Mouse (Mus musculus) forebrain, embryonic 12.5 days (tissue): ENCODE results near the gene Olfr54. TPM values are rescaled to one million over a fixed set of nuclear protein-coding genes. Genes with fewer than 3 reads are reported as not detected.
"Not testable (repeated sequence)": the region's sequence is repeated elsewhere in the genome, so short reads cannot be mapped to it uniquely, and the experiment has no call there.

Source experiments
- ATAC-seq: fragments of 200-750 bp; cut with Nextera tagmentation; 2 replicates; pipeline ENCODE4 v1.8.0; 2017; ENCODE audit warnings: moderate TSS enrichment; ENCODE audit not compliant: low FRiP score
- H3K27ac ChIP-seq: fragments of 300-500 bp; sonication (generic); 2 replicates; pipeline ENCODE4 v1.5.1; 2016; ENCODE audit warnings: mild to moderate bottlenecking
- H3K27me3 ChIP-seq: fragments of 300-500 bp; sonication (generic); 2 replicates; pipeline ENCODE4 v1.6.1; 2016; ENCODE audit warnings: mild to moderate bottlenecking
- H3K36me3 ChIP-seq: fragments of 300-500 bp; sonication (generic); replicated peaks from 2 replicates; pipeline ENCODE4 v1.6.1; 2016; ENCODE audit warnings: mild to moderate bottlenecking
- H3K4me1 ChIP-seq: fragments of 300-500 bp; sonication (generic); 2 replicates; pipeline ENCODE4 v1.6.1; 2016
- H3K4me2 ChIP-seq: fragments of 300-500 bp; sonication (generic); 2 replicates; pipeline ENCODE4 v1.6.1; 2016; ENCODE audit warnings: mild to moderate bottlenecking, moderate library complexity
- H3K4me3 ChIP-seq: fragments of 300-500 bp; sonication (generic); replicated peaks from 2 replicates; pipeline ENCODE4 v1.5.1; 2016; ENCODE audit warnings: mild to moderate bottlenecking
- H3K9ac ChIP-seq: fragments of 300-500 bp; sonication (generic); 2 replicates; pipeline ENCODE4 v1.6.1; 2016; ENCODE audit warnings: mild to moderate bottlenecking
- H3K9me3 ChIP-seq: fragments of 300-500 bp; sonication (generic); 2 replicates; pipeline ENCODE4 v1.6.1; 2016
- WGBS: fragments of 180-500 bp; shearing (Covaris S2); methylation state at CpG from one replicate; pipeline ENCODE4 v1.1.7; 2016; 5-methylcytosine and 5-hydroxymethylcytosine counted together
- polyA plus RNA-seq: library from polyadenylated mRNA; unstranded; fragments of >200 nt; fragmentation: Nextera tagmentation; extraction: Ambion mirVana; gene quantifications from 2 replicates; pipeline ENCODE4 v1.2.1, GENCODE M21; 2016

Olfr54 gene
- polyA plus RNA-seq = not detected in 2 replicates

DNA sequence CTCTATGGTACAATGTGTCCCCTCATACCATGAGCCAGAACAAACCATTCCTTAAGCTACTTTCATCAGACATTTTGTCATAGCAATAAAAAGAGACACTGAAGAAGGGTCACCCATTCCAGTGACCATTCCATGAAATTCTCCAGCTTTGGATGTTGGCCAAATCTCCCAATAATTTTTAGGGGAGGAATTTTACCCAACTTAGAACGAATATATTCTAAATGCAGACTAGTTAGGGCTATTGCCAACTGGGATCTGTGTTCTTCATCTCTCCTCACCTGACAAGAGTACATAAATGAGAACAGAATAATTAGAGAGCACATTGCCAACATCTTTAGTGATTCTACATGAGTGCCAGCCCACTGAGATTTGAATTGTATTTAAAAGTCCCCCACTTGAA, at the start of gene Olfr54:
Gene Olfr54, plus strand, starts transcription at position 301 of the 400 bp plus-strand sequence.
- no peak within 1 kb of the TSS for H3K4me2 ChIP-seq
- no peak within 1 kb of the TSS for H3K27ac ChIP-seq
- H3K9ac ChIP-seq = no peak within 1 kb of the TSS
- no peak for ATAC-seq
- 68% methylated on average over 1 of the region's 1 CpGs for WGBS
- no peaks in the 10 kb centered on the region for H3K4me1 ChIP-seq
- no peak within 1 kb of the TSS for H3K4me3 ChIP-seq
- H3K9me3 ChIP-seq = no peaks in the 10 kb centered on the region
- no peaks in the 10 kb centered on the region for H3K27me3 ChIP-seq
- H3K36me3 ChIP-seq = no peaks in the 10 kb centered on the region

GRCm38 (mm10) chr11:50964886-50965285, 49.1 kb upstream of the Olfr54 start:
- Histone ChIP-seq H3K27me3 (no peaks in the 10 kb centered on the region), H3K4me1 (no peaks in the 10 kb centered on the region; the same call in 1 of the 2 replicates), H3K36me3 (no peaks in the 10 kb centered on the region), H3K4me3 (no peak overlapping the region), H3K9me3 (no peaks in the 10 kb centered on the region), H3K27ac (no peak overlapping the region), H3K4me2 (no peak overlapping the region), H3K9ac (no peak overlapping the region)
- WGBS = 90% methylated on average over 2 of the region's 2 CpGs
- ATAC-seq = no peak

DNA sequence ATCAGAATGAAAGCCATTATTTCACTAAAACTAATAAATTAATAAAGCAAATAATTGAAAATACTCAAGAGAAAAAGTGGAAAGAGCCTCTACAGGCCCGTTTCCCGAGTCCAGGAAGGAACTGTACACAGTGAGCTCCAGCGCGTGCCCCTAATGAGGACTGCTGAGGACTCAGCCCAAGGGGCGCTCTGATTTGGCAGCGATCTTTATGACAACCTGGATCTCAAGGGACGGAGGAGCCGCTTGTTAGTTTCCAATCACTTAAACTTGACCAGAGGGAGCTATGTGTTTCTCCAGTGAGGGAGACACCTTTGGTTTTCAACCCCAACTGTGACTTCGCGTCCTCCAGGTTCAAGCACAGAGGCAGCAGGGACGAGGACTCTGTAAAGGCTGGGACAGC, 47.8 kb upstream of the Olfr54 start, which contains the start of gene Olfr1378:
Gene Olfr1378, plus strand, starts transcription at position 301 of the 400 bp plus-strand sequence.
- WGBS = 92% methylated on average over 11 of the region's 11 CpGs
- Histone ChIP-seq H3K4me2 (no peak within 1 kb of the TSS), H3K27me3 (no peaks in the 10 kb centered on the region), H3K4me3 (no peak within 1 kb of the TSS), H3K36me3 (no peaks in the 10 kb centered on the region), H3K4me1 (no peaks in the 10 kb centered on the region; the same call in 1 of the 2 replicates), H3K27ac (no peak within 1 kb of the TSS), H3K9me3 (no peaks in the 10 kb centered on the region), H3K9ac (no peak within 1 kb of the TSS)
- no peak for ATAC-seq

DNA sequence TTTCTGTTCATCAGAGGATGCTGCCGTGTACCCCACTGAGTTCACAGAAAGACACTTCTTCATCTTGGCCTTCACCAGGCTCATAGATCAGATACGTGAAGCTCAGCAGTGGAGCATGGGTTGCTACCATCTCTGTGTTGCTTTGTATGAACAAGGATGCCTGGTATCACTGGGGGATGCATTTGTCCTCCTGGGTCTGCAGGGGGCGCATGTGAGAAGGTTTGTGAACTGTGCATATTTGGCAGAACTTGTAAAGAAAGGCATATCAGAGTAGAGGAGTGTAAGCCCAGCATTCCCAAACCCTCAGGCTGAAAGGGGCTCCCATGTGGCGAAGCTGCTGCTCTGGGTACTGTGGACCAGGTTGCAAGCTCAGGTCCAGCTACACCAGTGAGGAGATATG, 36.8 kb upstream of the Olfr54 start:
- 68% methylated on average over 4 of the region's 4 CpGs for WGBS

GRCm38 (mm10) chr11:50981667-50982066, 32.4 kb upstream of the Olfr54 start, which contains the start of gene Olfr1377:
Gene Olfr1377, plus strand, starts transcription at chr11:50981967.
- H3K36me3 ChIP-seq = no peaks in the 10 kb centered on the region
- no peaks in the 10 kb centered on the region for H3K27me3 ChIP-seq
- no peak within 1 kb of the TSS for H3K27ac ChIP-seq
- H3K4me2 ChIP-seq = no peak within 1 kb of the TSS
- ATAC-seq = no peak
- no peaks in the 10 kb centered on the region for H3K9me3 ChIP-seq
- H3K4me1 ChIP-seq = no peaks in the 10 kb centered on the region
- no peak within 1 kb of the TSS for H3K9ac ChIP-seq
- 64% methylated on average over 5 of the region's 5 CpGs for WGBS
- no peak within 1 kb of the TSS for H3K4me3 ChIP-seq

More for the DNA sequence above, 36.8 kb upstream of the Olfr54 start:
- H3K36me3 ChIP-seq = no peaks in the 10 kb centered on the region
- no peaks in the 10 kb centered on the region for H3K27me3 ChIP-seq
- H3K9ac ChIP-seq = no peak overlapping the region
- H3K4me1 ChIP-seq = no peaks in the 10 kb centered on the region
- no peak overlapping the region for H3K27ac ChIP-seq
- no peak overlapping the region for H3K4me2 ChIP-seq
- ATAC-seq = no peak
- no peak overlapping the region for H3K4me3 ChIP-seq
- H3K9me3 ChIP-seq = no peaks in the 10 kb centered on the region

- Histone ChIP-seq H3K9ac (no peak within 1 kb of the TSS), H3K36me3 (no peaks in the 10 kb centered on the region), H3K4me2 (no peak within 1 kb of the TSS), H3K4me3 (no peak within 1 kb of the TSS), H3K27me3 (no peaks in the 10 kb centered on the region; the same call in 1 of the 2 replicates), H3K27ac (no peak within 1 kb of the TSS), H3K9me3 (no peaks in the 10 kb centered on the region), H3K4me1 (no peaks in the 10 kb centered on the region)
- 87% methylated on average over 5 of the region's 5 CpGs for WGBS
- no peak for ATAC-seq
Observed at GRCm38 (mm10) chr11:51003296-51003695, 10.7 kb upstream of the Olfr54 start, which contains the start of gene Olfr51. Gene Olfr51, plus strand, starts transcription at chr11:51003596.

DNA sequence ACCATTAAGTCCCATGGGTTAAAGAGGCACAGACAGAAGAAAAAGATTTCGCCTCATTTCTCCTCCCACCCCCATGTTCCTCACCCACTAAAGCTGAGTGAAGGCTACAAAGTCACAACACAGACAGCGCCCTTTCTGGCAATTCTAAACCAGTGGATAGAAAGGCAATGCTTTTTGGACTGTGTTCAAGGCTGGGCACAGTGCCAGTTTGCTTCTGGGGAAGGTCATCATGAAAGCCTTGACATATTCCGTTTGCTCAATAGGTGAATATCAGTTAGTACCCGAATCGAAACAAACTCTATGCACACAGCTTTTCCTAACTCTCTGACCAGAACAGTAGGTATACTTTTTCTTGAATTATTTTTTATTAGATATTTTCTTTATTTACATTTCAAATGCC, 2.2 kb upstream of the Olfr54 start:
- Histone ChIP-seq H3K4me3 (no peak overlapping the region), H3K4me2 (no peak overlapping the region), H3K27ac (no peak overlapping the region), H3K36me3 (no peaks in the 10 kb centered on the region), H3K27me3 (no peaks in the 10 kb centered on the region), H3K9me3 (no peaks in the 10 kb centered on the region), H3K4me1 (no peaks in the 10 kb centered on the region), H3K9ac (no peak overlapping the region)
- WGBS = 85% methylated on average over 5 of the region's 5 CpGs
- ATAC-seq = no peak

- Histone ChIP-seq H3K27ac (no peak overlapping the region), H3K36me3 (no peaks in the 10 kb centered on the region), H3K4me1 (no peaks in the 10 kb centered on the region), H3K4me3 (no peak overlapping the region), H3K4me2 (no peak overlapping the region), H3K9me3 (no peaks in the 10 kb centered on the region), H3K27me3 (no peaks in the 10 kb centered on the region), H3K9ac (no peak overlapping the region)
- 48% methylated on average over 2 of the region's 2 CpGs for WGBS
- no peak for ATAC-seq
Observed at GRCm38 (mm10) chr11:51016341-51016740, 2.3 kb downstream of the Olfr54 start.

- not testable (repeated sequence) for H3K9me3 ChIP-seq, ATAC-seq, H3K27ac ChIP-seq, H3K4me1 ChIP-seq, H3K4me3 ChIP-seq, H3K9ac ChIP-seq, H3K4me2 ChIP-seq, H3K36me3 ChIP-seq, H3K27me3 ChIP-seq
- 90% methylated on average over 11 of the region's 11 CpGs for WGBS
Observed at GRCm38 (mm10) chr11:51026811-51027210, 12.8 kb downstream of the Olfr54 start.

DNA sequence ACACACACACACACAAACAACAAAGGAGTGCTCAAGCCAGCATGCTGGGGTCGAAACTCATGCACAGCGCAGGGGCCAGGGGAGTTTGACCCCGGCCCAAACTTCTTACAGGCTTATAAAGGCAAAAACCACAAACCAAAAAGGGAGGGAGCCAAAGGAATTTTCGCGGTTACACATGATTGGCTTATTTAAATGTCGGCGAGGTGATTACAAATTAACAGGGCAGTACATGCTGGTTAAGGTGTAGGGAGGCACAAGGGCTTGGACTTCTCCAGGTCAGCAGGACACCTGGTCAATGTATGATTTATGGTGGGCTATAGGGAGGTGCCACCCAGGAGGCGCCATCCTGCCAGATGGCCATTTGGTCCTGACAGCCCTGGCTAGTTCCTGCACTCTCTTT, 15.3 kb downstream of the Olfr54 start:
- ATAC-seq, H3K4me3 ChIP-seq, H3K27ac ChIP-seq, H3K4me2 ChIP-seq, H3K4me1 ChIP-seq, H3K27me3 ChIP-seq, H3K9me3 ChIP-seq, H3K36me3 ChIP-seq, H3K9ac ChIP-seq: not testable (repeated sequence)
- WGBS = 84% methylated on average over 8 of the region's 8 CpGs

DNA sequence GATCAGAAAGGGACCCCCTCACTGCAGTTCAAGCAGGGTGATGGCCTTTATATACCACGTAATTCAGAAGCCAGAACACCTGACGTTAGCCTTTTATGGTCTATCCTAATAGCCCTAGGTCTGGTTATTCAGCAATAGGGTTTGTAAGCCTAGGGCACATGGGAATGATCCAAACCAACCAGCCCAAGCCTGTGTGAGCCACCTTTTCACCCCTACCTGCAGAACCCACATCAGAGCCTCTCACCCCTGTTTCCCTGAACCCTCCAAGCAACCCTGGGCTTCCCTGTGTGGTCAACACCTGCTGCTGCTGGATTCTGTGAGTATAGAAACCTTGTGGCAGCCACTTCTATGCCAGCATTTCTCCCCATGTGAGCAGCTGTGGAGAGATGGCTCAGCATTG, 16.2 kb downstream of the Olfr54 start:
- Histone ChIP-seq H3K9ac (no peak overlapping the region), H3K36me3 (no peaks in the 10 kb centered on the region), H3K4me1 (no peaks in the 10 kb centered on the region), H3K27ac (no peak overlapping the region), H3K4me3 (no peak overlapping the region), H3K4me2 (no peak overlapping the region), H3K27me3 (no peaks in the 10 kb centered on the region), H3K9me3 (no peaks in the 10 kb centered on the region)
- WGBS = 63% methylated on average over 2 of the region's 2 CpGs
- no peak for ATAC-seq

DNA sequence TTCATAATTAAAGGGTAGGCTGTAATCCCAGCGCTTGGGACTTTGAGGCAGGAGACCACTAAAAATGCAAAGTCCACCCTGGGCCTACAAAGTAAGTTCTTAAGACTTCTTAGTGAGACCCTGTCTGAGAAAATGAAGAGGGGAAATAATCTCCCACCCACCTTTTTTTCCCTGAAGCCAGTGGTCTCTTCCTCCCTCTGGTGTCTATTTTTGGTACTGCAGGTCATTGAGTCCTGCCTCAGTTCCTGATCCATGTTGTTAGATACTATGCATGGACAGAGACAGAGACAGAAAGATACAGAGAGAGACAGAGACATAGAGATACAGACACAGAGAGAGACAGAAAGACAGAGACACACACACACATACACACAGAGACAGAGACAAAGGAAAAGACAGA, 18.8 kb downstream of the Olfr54 start:
- WGBS = 46% methylated on average over 1 of the region's 1 CpGs
- no peak overlapping the region for H3K4me3 ChIP-seq

DNA sequence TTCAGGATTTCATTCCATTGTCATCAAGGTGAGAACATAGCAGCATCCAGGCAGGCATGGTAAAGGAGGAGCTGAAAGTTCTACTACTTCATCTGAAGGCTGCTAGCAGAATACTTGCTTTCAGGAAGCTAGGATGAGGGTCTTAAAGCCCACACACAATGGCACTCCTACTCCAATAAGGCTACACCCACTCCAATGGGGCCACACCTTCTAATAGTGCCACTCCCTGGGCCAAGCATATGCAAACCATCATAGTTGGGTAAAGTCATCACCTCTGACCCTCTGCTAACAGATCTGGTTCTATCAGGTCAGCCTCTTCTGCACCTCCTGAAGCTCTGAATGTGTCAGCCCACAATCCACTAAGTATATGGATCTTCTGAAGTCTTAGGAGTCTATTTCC, 20.1 kb downstream of the Olfr54 start:
- not testable (repeated sequence) for H3K9me3 ChIP-seq, ATAC-seq, H3K4me2 ChIP-seq, H3K27ac ChIP-seq, H3K4me1 ChIP-seq, H3K27me3 ChIP-seq, H3K36me3 ChIP-seq, H3K9ac ChIP-seq, H3K4me3 ChIP-seq

More for the DNA sequence above, 18.8 kb downstream of the Olfr54 start:
- Histone ChIP-seq H3K4me1 (no peaks in the 10 kb centered on the region), H3K36me3 (no peaks in the 10 kb centered on the region), H3K27me3 (no peaks in the 10 kb centered on the region), H3K27ac (no peak overlapping the region), H3K4me2 (no peak overlapping the region), H3K9ac (no peak overlapping the region), H3K9me3 (no peaks in the 10 kb centered on the region)
- no peak for ATAC-seq
